Mouse (Mus musculus): Measurements from ENCODE around the gene Ms4a15. TPM values are rescaled to one million over a fixed set of nuclear protein-coding genes. Genes with fewer than 3 reads are reported as not detected.

The Ms4a15 gene
- polyA plus RNA-seq, 1 experiment from 2014 or later: not detected

- no peak for ATAC-seq (ENCODE audit: insufficient read depth, low FRiP score)
- Histone ChIP-seq H3K27me3 (ENCODE audit: control insufficient read depth, insufficient read depth, low read length) (no peaks in the 10 kb centered on the region), H3K36me3 (ENCODE audit: control insufficient read depth, insufficient read depth, low read length) (no peaks in the 10 kb centered on the region), H3K4me2 (ENCODE audit: low read depth, low read length) (no peak overlapping the region), H3K4me1 (ENCODE audit: control insufficient read depth, insufficient read depth, low read length) (no peaks in the 10 kb centered on the region), H3K4me3 (replicated peaks; ENCODE audit: low read length) (no peak overlapping the region), H3K9me3 (replicated peaks; ENCODE audit: control insufficient read depth, low read length) (no peaks in the 10 kb centered on the region), H3K27ac (ENCODE audit: low read length) (no peak overlapping the region), H3K9ac (ENCODE audit: low read length) (no peak overlapping the region)
- WGBS: 85% methylated on average over 4 of the region's 4 CpGs
Observed at GRCm38 (mm10) chr19:10985889-10986288, 7.2 kb downstream of the Ms4a15 start.

GRCm38 (mm10) chr19:10984551-10984950 is 8.5 kb downstream of the Ms4a15 start:
- WGBS: 70% methylated on average over 13 of the region's 13 CpGs
- Histone ChIP-seq H3K9me3 (replicated peaks; ENCODE audit: control insufficient read depth, low read length) (no peaks in the 10 kb centered on the region), H3K27me3 (ENCODE audit: control insufficient read depth, insufficient read depth, low read length) (no peaks in the 10 kb centered on the region), H3K36me3 (ENCODE audit: control insufficient read depth, insufficient read depth, low read length) (no peaks in the 10 kb centered on the region), H3K27ac (ENCODE audit: low read length) (no peak overlapping the region), H3K4me2 (ENCODE audit: low read depth, low read length) (no peak overlapping the region), H3K4me3 (replicated peaks; ENCODE audit: low read length) (no peak overlapping the region), H3K4me1 (ENCODE audit: control insufficient read depth, insufficient read depth, low read length) (peaks cover 2% of the 10 kb centered on the region), H3K9ac (ENCODE audit: low read length) (no peak overlapping the region)
- ATAC-seq (ENCODE audit: insufficient read depth, low FRiP score): no peak

- Histone ChIP-seq H3K27ac (ENCODE audit: low read length) (no peak overlapping the region), H3K27me3 (ENCODE audit: control insufficient read depth, insufficient read depth, low read length) (no peaks in the 10 kb centered on the region), H3K4me1 (ENCODE audit: control insufficient read depth, insufficient read depth, low read length) (peaks cover 9% of the 10 kb centered on the region), H3K4me2 (ENCODE audit: low read depth, low read length) (peak overlapping the region; percentile 23; the same call in 1 of the 2 replicates), H3K9ac (ENCODE audit: low read length) (no peak overlapping the region), H3K9me3 (replicated peaks; ENCODE audit: control insufficient read depth, low read length) (no peaks in the 10 kb centered on the region), H3K4me3 (replicated peaks; ENCODE audit: low read length) (no peak overlapping the region), H3K36me3 (ENCODE audit: control insufficient read depth, insufficient read depth, low read length) (no peaks in the 10 kb centered on the region)
- ATAC-seq (ENCODE audit: insufficient read depth, low FRiP score): no peak
- 20% methylated on average over 14 of the region's 14 CpGs for WGBS
Observed at GRCm38 (mm10) chr19:10983146-10983545, 9.9 kb downstream of the Ms4a15 start.

- H3K27me3 ChIP-seq (ENCODE audit: control insufficient read depth, insufficient read depth, low read length): no peaks in the 10 kb centered on the region
- ATAC-seq (ENCODE audit: insufficient read depth, low FRiP score): no peak
- H3K27ac ChIP-seq (ENCODE audit: low read length): no peak overlapping the region
- H3K4me1 ChIP-seq (ENCODE audit: control insufficient read depth, insufficient read depth, low read length): peaks cover 9% of the 10 kb centered on the region
- H3K9ac ChIP-seq (ENCODE audit: low read length): no peak overlapping the region
- H3K36me3 ChIP-seq (ENCODE audit: control insufficient read depth, insufficient read depth, low read length): no peaks in the 10 kb centered on the region
- H3K9me3 ChIP-seq (replicated peaks; ENCODE audit: control insufficient read depth, low read length): no peaks in the 10 kb centered on the region
- WGBS: 77% methylated on average over 5 of the region's 5 CpGs
- H3K4me2 ChIP-seq (ENCODE audit: low read depth, low read length): peak overlapping the region; percentile 35; the same call in 1 of the 2 replicates
- no peak overlapping the region for H3K4me3 ChIP-seq (replicated peaks; ENCODE audit: low read length)
Observed at GRCm38 (mm10) chr19:10980210-10980609, 12.8 kb downstream of the Ms4a15 start.

- Histone ChIP-seq H3K9ac (ENCODE audit: low read length) (peak overlapping the region; percentile 25), H3K4me3 (replicated peaks; ENCODE audit: low read length) (no peak overlapping the region), H3K4me2 (ENCODE audit: low read depth, low read length) (peak overlapping the region; percentile 35), H3K27me3 (ENCODE audit: control insufficient read depth, insufficient read depth, low read length) (no peaks in the 10 kb centered on the region), H3K4me1 (ENCODE audit: control insufficient read depth, insufficient read depth, low read length) (peaks cover 16% of the 10 kb centered on the region), H3K27ac (ENCODE audit: low read length) (no peak overlapping the region), H3K36me3 (ENCODE audit: control insufficient read depth, insufficient read depth, low read length) (no peaks in the 10 kb centered on the region), H3K9me3 (replicated peaks; ENCODE audit: control insufficient read depth, low read length) (no peaks in the 10 kb centered on the region)
- 14% methylated on average over 18 of the region's 18 CpGs for WGBS
- ATAC-seq (ENCODE audit: insufficient read depth, low FRiP score): peak; percentile 29; the same call in 1 of the 2 replicates
Observed at GRCm38 (mm10) chr19:10979184-10980168, 13.6 kb downstream of the Ms4a15 start.

GRCm38 (mm10) chr19:10976318-10976717 is 16.7 kb downstream of the Ms4a15 start:
- Histone ChIP-seq H3K4me2 (ENCODE audit: low read depth, low read length) (no peak overlapping the region), H3K9ac (ENCODE audit: low read length) (no peak overlapping the region), H3K36me3 (ENCODE audit: control insufficient read depth, insufficient read depth, low read length) (no peaks in the 10 kb centered on the region), H3K27me3 (ENCODE audit: control insufficient read depth, insufficient read depth, low read length) (no peaks in the 10 kb centered on the region), H3K27ac (ENCODE audit: low read length) (no peak overlapping the region), H3K4me1 (ENCODE audit: control insufficient read depth, insufficient read depth, low read length) (peaks cover 24% of the 10 kb centered on the region), H3K4me3 (replicated peaks; ENCODE audit: low read length) (no peak overlapping the region), H3K9me3 (replicated peaks; ENCODE audit: control insufficient read depth, low read length) (no peaks in the 10 kb centered on the region)
- no peak for ATAC-seq (ENCODE audit: insufficient read depth, low FRiP score)
- 40% methylated on average over 4 of the region's 4 CpGs for WGBS

GRCm38 (mm10) chr19:10975187-10975586 is 17.9 kb downstream of the Ms4a15 start:
- H3K4me2 ChIP-seq (ENCODE audit: low read depth, low read length): no peak overlapping the region
- no peak overlapping the region for H3K4me3 ChIP-seq (replicated peaks; ENCODE audit: low read length)
- peaks cover 24% of the 10 kb centered on the region for H3K4me1 ChIP-seq (ENCODE audit: control insufficient read depth, insufficient read depth, low read length)
- no peaks in the 10 kb centered on the region for H3K9me3 ChIP-seq (replicated peaks; ENCODE audit: control insufficient read depth, low read length)
- no peak for ATAC-seq (ENCODE audit: insufficient read depth, low FRiP score)
- no peaks in the 10 kb centered on the region for H3K27me3 ChIP-seq (ENCODE audit: control insufficient read depth, insufficient read depth, low read length)
- 77% methylated on average over 2 of the region's 2 CpGs for WGBS
- no peaks in the 10 kb centered on the region for H3K36me3 ChIP-seq (ENCODE audit: control insufficient read depth, insufficient read depth, low read length)
- no peak overlapping the region for H3K27ac ChIP-seq (ENCODE audit: low read length)
- H3K9ac ChIP-seq (ENCODE audit: low read length): no peak overlapping the region

GRCm38 (mm10) chr19:10974238-10974865 is 18.7 kb downstream of the Ms4a15 start, which contains the start of gene Ms4a10:
TSS of gene Ms4a10 (minus strand) at chr19:10974670.
- H3K36me3 ChIP-seq (ENCODE audit: control insufficient read depth, insufficient read depth, low read length): no peaks in the 10 kb centered on the region
- H3K4me1 ChIP-seq (ENCODE audit: control insufficient read depth, insufficient read depth, low read length): peaks cover 20% of the 10 kb centered on the region
- H3K27me3 ChIP-seq (ENCODE audit: control insufficient read depth, insufficient read depth, low read length): no peaks in the 10 kb centered on the region
- H3K4me2 ChIP-seq (ENCODE audit: low read depth, low read length): no peak within 1 kb of the TSS
- WGBS: 21% methylated on average over 4 of the region's 4 CpGs
- 0 out of 2 replicates have a peak within 1 kb of the TSS, but pooled peaks have one; percentile 18 for H3K9ac ChIP-seq (ENCODE audit: low read length)
- peak; percentile 63; the same call in 1 of the 2 replicates for ATAC-seq (ENCODE audit: insufficient read depth, low FRiP score)
- no peaks in the 10 kb centered on the region for H3K9me3 ChIP-seq (replicated peaks; ENCODE audit: control insufficient read depth, low read length)
- H3K27ac ChIP-seq (ENCODE audit: low read length): peak within 1 kb of the TSS; percentile 78
- no peak within 1 kb of the TSS for H3K4me3 ChIP-seq (replicated peaks; ENCODE audit: low read length)

GRCm38 (mm10) chr19:10973187-10973586 is 19.9 kb downstream of the Ms4a15 start:
- 45% methylated on average over 2 of the region's 2 CpGs for WGBS
- Histone ChIP-seq H3K4me3 (replicated peaks; ENCODE audit: low read length) (no peak overlapping the region), H3K27ac (ENCODE audit: low read length) (peak overlapping the region; percentile 78), H3K9ac (ENCODE audit: low read length) (no peak overlapping the region), H3K4me1 (ENCODE audit: control insufficient read depth, insufficient read depth, low read length) (peaks cover 15% of the 10 kb centered on the region), H3K36me3 (ENCODE audit: control insufficient read depth, insufficient read depth, low read length) (no peaks in the 10 kb centered on the region), H3K9me3 (replicated peaks; ENCODE audit: control insufficient read depth, low read length) (no peaks in the 10 kb centered on the region), H3K4me2 (ENCODE audit: low read depth, low read length) (no peak overlapping the region), H3K27me3 (ENCODE audit: control insufficient read depth, insufficient read depth, low read length) (no peaks in the 10 kb centered on the region)
- peak; percentile 51; the same call in 1 of the 2 replicates for ATAC-seq (ENCODE audit: insufficient read depth, low FRiP score)
